Mouse (Mus musculus) hematopoietic stem cell, adult 5-6 weeks (primary cell): ENCODE results near the gene Nexmif. TPM values are rescaled to one million over a fixed set of nuclear protein-coding genes. Genes with fewer than 3 reads are reported as not detected.

ENCODE experiments used
- total RNA-seq: library from RNA; stranded (forward); fragments of 172-1452, 232-1000 nt; gene quantifications from 2 replicates; pipeline ENCODE4 v1.2.3, GENCODE M21; 2017

The Nexmif gene
- total RNA-seq, 1 experiment from 2014 or later, result not detected

Other genes starting within 250 kb of the Nexmif start
- gene Rlim, start 219.9 kb downstream of the Nexmif start, total RNA-seq, result 166 and 170 TPM in 2 replicates
- 48.0 and 71.5 TPM in 2 replicates for gene Abcb7, start 212.7 kb upstream of the Nexmif start, total RNA-seq